Mouse (Mus musculus): ENCODE data around the gene Gas2l3.

The Gas2l3 gene

GRCm38 (mm10) chr10:89443623-89444151, at the start of gene Gas2l3:
Gas2l3 (minus strand) TSS chr10:89443967.
- DNase-seq (ENCODE audit: low spot score), result peak; percentile 69

- DNase-seq (ENCODE audit: low spot score), result no peak
These were observed 47.6 kb upstream of the Gas2l3 start for GRCm38 (mm10) chr10:89491321-89491720.

- no peak for DNase-seq (ENCODE audit: low spot score)
These were observed 46.5 kb upstream of the Gas2l3 start for GRCm38 (mm10) chr10:89490250-89490649.

GRCm38 (mm10) chr10:89489459-89489858, 45.7 kb upstream of the Gas2l3 start:
- no peak for DNase-seq (ENCODE audit: low spot score)

- DNase-seq (ENCODE audit: low spot score), result no peak
These were observed 43.4 kb upstream of the Gas2l3 start for GRCm38 (mm10) chr10:89486995-89487742.

GRCm38 (mm10) chr10:89484907-89485306, 41.1 kb upstream of the Gas2l3 start:
- no peak for DNase-seq (ENCODE audit: low spot score)

GRCm38 (mm10) chr10:89483812-89484602, 40.2 kb upstream of the Gas2l3 start:
- no peak for DNase-seq (ENCODE audit: low spot score)

GRCm38 (mm10) chr10:89483113-89483512, 39.3 kb upstream of the Gas2l3 start:
- no peak for DNase-seq (ENCODE audit: low spot score)

GRCm38 (mm10) chr10:89482142-89482681, 38.4 kb upstream of the Gas2l3 start:
- DNase-seq (ENCODE audit: low spot score), result no peak

- no peak for DNase-seq (ENCODE audit: low spot score)
These were observed 37.9 kb upstream of the Gas2l3 start for GRCm38 (mm10) chr10:89481638-89482037.

GRCm38 (mm10) chr10:89478766-89479165, 35.0 kb upstream of the Gas2l3 start:
- DNase-seq (ENCODE audit: low spot score), result no peak

GRCm38 (mm10) chr10:89470596-89471353, 27.0 kb upstream of the Gas2l3 start:
- DNase-seq (ENCODE audit: low spot score), result no peak

- DNase-seq (ENCODE audit: low spot score), result no peak
These were observed 21.1 kb upstream of the Gas2l3 start for GRCm38 (mm10) chr10:89464760-89465405.

- no peak for DNase-seq (ENCODE audit: low spot score)
These were observed 19.1 kb upstream of the Gas2l3 start for GRCm38 (mm10) chr10:89462890-89463289.

GRCm38 (mm10) chr10:89461856-89462507, 18.2 kb upstream of the Gas2l3 start:
- DNase-seq (ENCODE audit: low spot score), result peak; percentile 30

GRCm38 (mm10) chr10:89460972-89461371, 17.2 kb upstream of the Gas2l3 start:
- DNase-seq (ENCODE audit: low spot score), result no peak

- no peak for DNase-seq (ENCODE audit: low spot score)
These were observed 15.0 kb upstream of the Gas2l3 start for GRCm38 (mm10) chr10:89458770-89459169.

- DNase-seq (ENCODE audit: low spot score), result no peak
These were observed 10.0 kb upstream of the Gas2l3 start for GRCm38 (mm10) chr10:89453794-89454193.

- DNase-seq (ENCODE audit: low spot score), result no peak
These were observed 9.4 kb upstream of the Gas2l3 start for GRCm38 (mm10) chr10:89453068-89453641.

GRCm38 (mm10) chr10:89450411-89450810, 6.6 kb upstream of the Gas2l3 start:
- DNase-seq (ENCODE audit: low spot score), result no peak

- no peak for DNase-seq (ENCODE audit: low spot score)
These were observed 614 bp upstream of the Gas2l3 start for GRCm38 (mm10) chr10:89444381-89444780.

Measured in ovary, postnatal 10 days (tissue).